Mouse (Mus musculus) limb, embryonic 10.5 days (tissue): ENCODE data around the gene Enho. TPM values are rescaled to one million over a fixed set of nuclear protein-coding genes. Genes with fewer than 3 reads are reported as not detected.
"Not testable (repeated sequence)": the region's sequence is repeated elsewhere in the genome, so short reads cannot be mapped to it uniquely, and the experiment has no call there.

Source experiments
- DNase-seq: peaks from one replicate; pipeline ENCODE4 v3.0.0-alpha.2; 2017; ENCODE audit warnings: low spot score
- H3K27ac ChIP-seq: fragments of 300-500 bp; sonication (generic); 2 replicates; pipeline ENCODE4 v1.5.1; 2016; ENCODE audit warnings: mild to moderate bottlenecking
- H3K27me3 ChIP-seq: fragments of 300-500 bp; sonication (generic); 2 replicates; pipeline ENCODE4 v1.6.1; 2016; ENCODE audit warnings: low read depth, mild to moderate bottlenecking; ENCODE audit not compliant: poor library complexity, severe bottlenecking
- H3K36me3 ChIP-seq: fragments of 300-500 bp; sonication (generic); 2 replicates; pipeline ENCODE4 v1.6.1; 2016; ENCODE audit warnings: mild to moderate bottlenecking, moderate library complexity
- H3K4me1 ChIP-seq: fragments of 300-500 bp; sonication (generic); 2 replicates; pipeline ENCODE4 v1.6.1; 2016
- H3K4me3 ChIP-seq: fragments of 300-500 bp; sonication (generic); 2 replicates; pipeline ENCODE4 v1.5.1; 2016; ENCODE audit warnings: mild to moderate bottlenecking, moderate library complexity
- H3K9me3 ChIP-seq: fragments of 300-500 bp; sonication (generic); replicated peaks from 2 replicates; pipeline ENCODE4 v1.6.1; 2016; ENCODE audit warnings: mild to moderate bottlenecking
- WGBS: fragments of 180-500 bp; shearing (Covaris S2); methylation state at CpG from one replicate; pipeline ENCODE4 v1.1.7; 2016; 5-methylcytosine and 5-hydroxymethylcytosine counted together
- polyA plus RNA-seq: library from polyadenylated mRNA; unstranded; fragments of >200 nt; fragmentation: Nextera tagmentation; extraction: Ambion mirVana; gene quantifications from 2 replicates; pipeline ENCODE4 v1.2.1, GENCODE M21; 2016

Enho gene
- polyA plus RNA-seq, result 21.0 and 24.2 TPM in 2 replicates

GRCm38 (mm10) chr4:41639913-41640507 is at the start of gene Enho:
Gene Enho (minus strand): TSS chr4:41640324.
- WGBS, result under 1% methylated on average over 68 of the region's 74 CpGs
- peaks cover 55% of the 10 kb centered on the region for H3K4me1 ChIP-seq

GRCm38 (mm10) chr4:41688562-41688961 is 48.4 kb upstream of the Enho start:
- not testable (repeated sequence) for H3K4me3 ChIP-seq, H3K36me3 ChIP-seq, DNase-seq, H3K9me3 ChIP-seq, H3K27ac ChIP-seq
- Histone ChIP-seq H3K27me3 (peaks cover 39% of the 10 kb centered on the region), H3K4me1 (peaks cover 10% of the 10 kb centered on the region)
- 58% methylated on average over 1 of the region's 1 CpGs for WGBS

More at GRCm38 (mm10) chr4:41639913-41640507, at the start of gene Enho:
- DNase-seq, result peak; percentile 97
- peak within 1 kb of the TSS; percentile 71 for H3K4me3 ChIP-seq
- peaks cover 24% of the 10 kb centered on the region for H3K27me3 ChIP-seq
- peak within 1 kb of the TSS; percentile 94 for H3K27ac ChIP-seq
- H3K36me3 ChIP-seq, result peaks cover 9% of the 10 kb centered on the region
- no peaks in the 10 kb centered on the region for H3K9me3 ChIP-seq

- not testable (repeated sequence) for DNase-seq, H3K36me3 ChIP-seq, H3K9me3 ChIP-seq, H3K27ac ChIP-seq, H3K4me3 ChIP-seq
- WGBS, result 55% methylated on average over 10 of the region's 10 CpGs
- H3K4me1 ChIP-seq, result peaks cover 21% of the 10 kb centered on the region
- H3K27me3 ChIP-seq, result peaks cover 51% of the 10 kb centered on the region
These were observed 45.9 kb upstream of the Enho start for GRCm38 (mm10) chr4:41685882-41686492.

GRCm38 (mm10) chr4:41684931-41685453 is 44.9 kb upstream of the Enho start:
- peaks cover 27% of the 10 kb centered on the region for H3K4me1 ChIP-seq
- not testable (repeated sequence) for DNase-seq, H3K27ac ChIP-seq, H3K9me3 ChIP-seq, H3K36me3 ChIP-seq, H3K4me3 ChIP-seq
- H3K27me3 ChIP-seq, result peaks cover 60% of the 10 kb centered on the region
- 0% methylated on average over 14 of the region's 14 CpGs for WGBS

GRCm38 (mm10) chr4:41684131-41684930 is 44.2 kb upstream of the Enho start:
- Histone ChIP-seq H3K4me1 (peaks cover 34% of the 10 kb centered on the region), H3K4me3 (peak overlapping the region; percentile 25; the same call in 1 of the 2 replicates), H3K27me3 (peaks cover 67% of the 10 kb centered on the region)
- H3K36me3 ChIP-seq, H3K27ac ChIP-seq, DNase-seq, H3K9me3 ChIP-seq: not testable (repeated sequence)
- 2% methylated on average over 24 of the region's 27 CpGs for WGBS

- H3K27me3 ChIP-seq, result peaks cover 74% of the 10 kb centered on the region
- H3K4me3 ChIP-seq, result peak overlapping the region; percentile 26; the same call in 1 of the 2 replicates
- DNase-seq, H3K27ac ChIP-seq, H3K36me3 ChIP-seq, H3K9me3 ChIP-seq: not testable (repeated sequence)
- peaks cover 41% of the 10 kb centered on the region for H3K4me1 ChIP-seq
- 3% methylated on average over 16 of the region's 27 CpGs for WGBS
These were observed 43.2 kb upstream of the Enho start for GRCm38 (mm10) chr4:41683303-41683702.

- H3K9me3 ChIP-seq, result no peaks in the 10 kb centered on the region
- peaks cover 42% of the 10 kb centered on the region for H3K4me1 ChIP-seq
- no peak for DNase-seq
- 10% methylated on average over 6 of the region's 6 CpGs for WGBS
- peaks cover 79% of the 10 kb centered on the region for H3K27me3 ChIP-seq
- H3K36me3 ChIP-seq, result no peaks in the 10 kb centered on the region
- H3K4me3 ChIP-seq, result no peak overlapping the region
- no peak overlapping the region for H3K27ac ChIP-seq
These were observed 42.7 kb upstream of the Enho start for GRCm38 (mm10) chr4:41682789-41683188.

GRCm38 (mm10) chr4:41681947-41682346 is 41.8 kb upstream of the Enho start:
- H3K4me1 ChIP-seq, result peaks cover 50% of the 10 kb centered on the region
- H3K27me3 ChIP-seq, result peaks cover 84% of the 10 kb centered on the region
- H3K36me3 ChIP-seq, result 0 out of 2 replicates have a peak, but pooled peaks cover 2% of the 10 kb centered on the region
- H3K9me3 ChIP-seq, result no peaks in the 10 kb centered on the region
- 62% methylated on average over 10 of the region's 10 CpGs for WGBS
- H3K4me3 ChIP-seq, result no peak overlapping the region
- H3K27ac ChIP-seq, result no peak overlapping the region
- DNase-seq, result no peak

GRCm38 (mm10) chr4:41681176-41681575 is 41.1 kb upstream of the Enho start:
- H3K4me1 ChIP-seq, result peaks cover 58% of the 10 kb centered on the region
- H3K9me3 ChIP-seq, result no peaks in the 10 kb centered on the region
- no peak overlapping the region for H3K27ac ChIP-seq
- H3K36me3 ChIP-seq, result 0 out of 2 replicates have a peak, but pooled peaks cover 4% of the 10 kb centered on the region
- WGBS, result 68% methylated on average over 4 of the region's 4 CpGs
- no peak for DNase-seq
- H3K27me3 ChIP-seq, result peaks cover 85% of the 10 kb centered on the region
- H3K4me3 ChIP-seq, result no peak overlapping the region

GRCm38 (mm10) chr4:41679291-41679690 is 39.2 kb upstream of the Enho start:
- DNase-seq, result no peak
- H3K4me1 ChIP-seq, result peaks cover 56% of the 10 kb centered on the region
- peaks cover 90% of the 10 kb centered on the region for H3K27me3 ChIP-seq
- no peak overlapping the region for H3K4me3 ChIP-seq
- no peaks in the 10 kb centered on the region for H3K9me3 ChIP-seq
- H3K27ac ChIP-seq, result no peak overlapping the region
- 67% methylated on average over 1 of the region's 2 CpGs for WGBS
- peaks cover 8% of the 10 kb centered on the region; the same call in 1 of the 2 replicates for H3K36me3 ChIP-seq

GRCm38 (mm10) chr4:41678863-41679262 is 38.7 kb upstream of the Enho start:
- Histone ChIP-seq H3K36me3 (peaks cover 8% of the 10 kb centered on the region; the same call in 1 of the 2 replicates), H3K4me1 (peaks cover 52% of the 10 kb centered on the region), H3K27me3 (peaks cover 92% of the 10 kb centered on the region), H3K4me3 (no peak overlapping the region), H3K27ac (no peak overlapping the region), H3K9me3 (no peaks in the 10 kb centered on the region)
- WGBS, result 82% methylated on average over 6 of the region's 6 CpGs
- no peak for DNase-seq

- H3K9me3 ChIP-seq, result no peaks in the 10 kb centered on the region
- peaks cover 58% of the 10 kb centered on the region for H3K4me1 ChIP-seq
- peaks cover 8% of the 10 kb centered on the region; the same call in 1 of the 2 replicates for H3K36me3 ChIP-seq
- no peak overlapping the region for H3K4me3 ChIP-seq
- H3K27me3 ChIP-seq, result peaks cover 99% of the 10 kb centered on the region
- DNase-seq, result no peak
- 48% methylated on average over 13 of the region's 13 CpGs for WGBS
- H3K27ac ChIP-seq, result peak overlapping the region; percentile 34
These were observed 37.0 kb upstream of the Enho start for GRCm38 (mm10) chr4:41677006-41677629.
